In the genomic region with DNA sequence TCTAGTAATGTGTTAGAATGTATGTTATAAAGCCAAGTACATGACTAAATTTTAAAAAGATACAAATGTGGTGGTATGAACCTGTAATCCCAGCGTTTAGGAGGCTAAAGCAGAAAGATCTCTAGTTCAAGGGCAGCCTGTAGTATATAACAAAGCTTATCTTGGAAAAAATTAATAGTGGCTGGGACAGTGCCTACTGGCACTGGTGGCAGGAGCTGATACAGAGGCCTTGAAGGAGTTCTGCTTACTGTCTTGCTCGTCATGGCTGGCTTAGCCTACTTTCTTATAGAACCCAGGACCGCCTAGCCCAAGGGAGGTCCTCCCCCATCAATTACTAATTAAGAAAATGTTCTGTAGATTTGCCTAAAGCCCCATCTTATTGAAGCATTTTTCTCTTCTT, we compare ENCODE assay signal across 21 mouse cellular contexts. TPM values are rescaled to one million over a fixed set of nuclear protein-coding genes. Genes with fewer than 3 reads are reported as not detected.
A peak's percentile ranks its signal among the peaks of the same experiment; 100 is the strongest.
DNase-seq lines count a peak whose midpoint lies in the region; ATAC-seq and TF ChIP-seq lines count a peak whose summit lies in the region.
"Had no signal": no experiment of that assay in that cellular context is flagged by ENCODE, and none has a peak within 500 bp of the region (broad histone marks: within the 10 kb centered on the region; RNA-seq: fewer than 3 reads in every experiment).

No protein-coding gene starts in this region.

- H3K9ac ChIP-seq in liver, postnatal 0 days (replicated peaks), result no peak overlapping the region
- H3K9ac ChIP-seq in liver, embryonic 12.5 days, result no peak overlapping the region
- H3K9ac ChIP-seq: embryonic facial prominence, embryonic 13.5 days; embryonic facial prominence, embryonic 15.5 days; forebrain, embryonic 12.5 days had no signal

- H3K27ac ChIP-seq in liver, postnatal 0 days (ENCODE audit: low read depth), result 0 out of 2 replicates have a peak overlapping the region, but pooled peaks have one; percentile 84
- no peak overlapping the region for H3K27ac ChIP-seq in liver, embryonic 12.5 days
- H3K27ac ChIP-seq: embryonic facial prominence, embryonic 13.5 days; embryonic facial prominence, embryonic 15.5 days; forebrain, embryonic 10.5 days; forebrain, embryonic 12.5 days had no signal

- H3K4me2 ChIP-seq in liver, postnatal 0 days (ENCODE audit: low read depth, low read length), result no peak overlapping the region
- no peak overlapping the region for H3K4me2 ChIP-seq in liver, embryonic 12.5 days
- H3K4me2 ChIP-seq: embryonic facial prominence, embryonic 13.5 days; embryonic facial prominence, embryonic 15.5 days; forebrain, embryonic 12.5 days had no signal

- H3K27me3 ChIP-seq in liver, postnatal 0 days (ENCODE audit: insufficient read depth, low read length), result no peaks in the 10 kb centered on the region
- no peaks in the 10 kb centered on the region for H3K27me3 ChIP-seq in liver, embryonic 12.5 days (replicated peaks)
- H3K27me3 ChIP-seq: embryonic facial prominence, embryonic 13.5 days; embryonic facial prominence, embryonic 15.5 days; forebrain, embryonic 12.5 days had no signal

- H3K36me3 ChIP-seq in liver, postnatal 0 days (replicated peaks; ENCODE audit: insufficient read depth, low read length), result no peaks in the 10 kb centered on the region; the same call in 1 of the 2 replicates
- H3K36me3 ChIP-seq in liver, embryonic 12.5 days, result peaks cover 14% of the 10 kb centered on the region
- H3K36me3 ChIP-seq: forebrain, embryonic 12.5 days had no signal

- H3K9me3 ChIP-seq in liver, postnatal 0 days (ENCODE audit: low read length), result peaks cover under 1% of the 10 kb centered on the region; the same call in 1 of the 2 replicates
- H3K9me3 ChIP-seq in liver, embryonic 12.5 days (replicated peaks), result peaks cover under 1% of the 10 kb centered on the region
- H3K9me3 ChIP-seq: embryonic facial prominence, embryonic 15.5 days; forebrain, embryonic 12.5 days had no signal

- peaks cover 8% of the 10 kb centered on the region for H3K4me1 ChIP-seq in liver, postnatal 0 days (ENCODE audit: insufficient read depth)
- 0 out of 2 replicates have a peak, but pooled peaks cover 9% of the 10 kb centered on the region for H3K4me1 ChIP-seq in liver, embryonic 12.5 days
- H3K4me1 ChIP-seq: embryonic facial prominence, embryonic 13.5 days; embryonic facial prominence, embryonic 15.5 days; forebrain, embryonic 10.5 days; forebrain, embryonic 12.5 days had no signal

- no peak overlapping the region for H3K4me3 ChIP-seq in liver, postnatal 0 days (ENCODE audit: low read depth, low read length)
- no peak overlapping the region for H3K4me3 ChIP-seq in liver, embryonic 12.5 days
- H3K4me3 ChIP-seq: embryonic facial prominence, embryonic 13.5 days; embryonic facial prominence, embryonic 15.5 days; erythroblast, embryonic 14.5 days; forebrain, embryonic 10.5 days; forebrain, embryonic 12.5 days had no signal

- no peak for DNase-seq in liver, postnatal 0 days
- no peak for DNase-seq in adipocyte (ENCODE audit: low spot score)
- DNase-seq: adrenal gland, adult 8-10 months; adrenal gland, postnatal 14 days; adrenal gland, postnatal 36 days; cerebellum, adult 11-12 months; cerebellum, adult 2 months; cerebellum, adult 9-10 months; cerebellum, postnatal 10 days; cerebellum, postnatal 25 days; embryo, embryonic 11 days had no signal

- WGBS in liver, postnatal 0 days (ENCODE audit: insufficient replicate concordance), result 72% methylated on average over 3 of the region's 3 CpGs
- WGBS in liver, embryonic 12.5 days (ENCODE audit: insufficient replicate concordance), result 65% methylated on average over 3 of the region's 3 CpGs

- no peak for TF ChIP-seq CTCF in liver, postnatal 0 days (IDR thresholded peaks at IDR 0.05; ENCODE audit: low read depth)

- ATAC-seq in liver, postnatal 0 days, result no peak
- no peak for ATAC-seq in liver, embryonic 12.5 days
- peak; percentile 57; the same call in 1 of the 2 replicates for ATAC-seq in megakaryocyte progenitor cell, adult 5-6 weeks (replicated peaks; ENCODE audit: poor library complexity)
- ATAC-seq in megakaryocyte-erythroid progenitor cell, adult 5-6 weeks (replicated peaks; ENCODE audit: low FRiP score, low TSS enrichment, poor library complexity, severe bottlenecking), result peak; percentile 75
- ATAC-seq: forebrain, embryonic 14.5 days; forebrain, embryonic 16.5 days had no signal

- TF ChIP-seq EP300 in liver, postnatal 0 days (IDR thresholded peaks at IDR 0.05; ENCODE audit: low read depth), result no peak

RNA-seq across cellular contexts. Expression of gene Desi2, which starts 46.9 kb away (rescaled TPM):
- 26.5 and 33.8 TPM in 2 replicates for polyA plus RNA-seq in liver, postnatal 0 days (2015; fragmentation: Nextera tagmentation; extraction: Ambion mirVana)
- 15.0 and 15.2 TPM in 2 replicates for polyA plus RNA-seq in liver, embryonic 12.5 days (2016; fragmentation: Nextera tagmentation; extraction: Ambion mirVana)
- 12.0 and 17.3 TPM in 2 replicates for total RNA-seq in megakaryocyte progenitor cell, adult 5-6 weeks (2015)
- 11.5 and 16.5 TPM in 2 replicates for total RNA-seq in megakaryocyte progenitor cell, adult 5-6 weeks (2017)
- total RNA-seq in megakaryocyte-erythroid progenitor cell, adult 5-6 weeks (2014; fragmentation: Nextera tagmentation), result 10.2 and 10.6 TPM in 2 replicates
- 15.5 and 19.8 TPM in 2 replicates for total RNA-seq in megakaryocyte-erythroid progenitor cell, adult 5-6 weeks (2017)

Comparison
In these comparisons a context has a peak if more than half of its experiments do, and no peak if none do; other contexts are left out.
1. ATAC-seq: peak in megakaryocyte progenitor cell, adult 5-6 weeks (single experiment) and megakaryocyte-erythroid progenitor cell, adult 5-6 weeks (single experiment); none in liver, postnatal 0 days (single experiment) and liver, embryonic 12.5 days (single experiment).